Mouse (Mus musculus): ENCODE measurements around the gene Tnnt3. TPM values are rescaled to one million over a fixed set of nuclear protein-coding genes. Genes with fewer than 3 reads are reported as not detected.
A peak's percentile ranks its signal among the peaks of the same experiment; 100 is the strongest.

Gene Tnnt3
- polyA plus RNA-seq, 1 experiment, result 74.3 TPM

DNA sequence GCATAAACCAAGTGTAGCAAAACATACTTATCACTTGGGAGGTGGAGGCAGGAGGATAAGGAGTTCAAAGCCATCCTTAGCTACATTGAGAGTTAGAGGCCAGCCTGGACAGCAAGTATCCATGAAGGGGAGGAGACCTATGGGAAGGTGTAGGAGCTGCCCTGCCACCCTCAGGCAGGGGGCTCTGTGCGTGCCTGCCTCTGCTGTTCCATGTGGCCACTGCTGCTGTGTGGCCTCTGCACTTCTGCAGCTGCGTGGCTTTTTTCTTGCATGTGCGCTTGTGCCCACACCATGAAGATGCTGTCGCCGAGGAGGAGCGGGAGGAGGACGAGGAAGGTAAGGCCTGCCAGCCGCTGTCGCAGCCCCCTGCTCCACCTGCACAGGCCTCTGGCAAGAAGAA is 8.8 kb downstream of the Tnnt3 start:
- DNase-seq (ENCODE audit: low spot score), result no peak

DNA sequence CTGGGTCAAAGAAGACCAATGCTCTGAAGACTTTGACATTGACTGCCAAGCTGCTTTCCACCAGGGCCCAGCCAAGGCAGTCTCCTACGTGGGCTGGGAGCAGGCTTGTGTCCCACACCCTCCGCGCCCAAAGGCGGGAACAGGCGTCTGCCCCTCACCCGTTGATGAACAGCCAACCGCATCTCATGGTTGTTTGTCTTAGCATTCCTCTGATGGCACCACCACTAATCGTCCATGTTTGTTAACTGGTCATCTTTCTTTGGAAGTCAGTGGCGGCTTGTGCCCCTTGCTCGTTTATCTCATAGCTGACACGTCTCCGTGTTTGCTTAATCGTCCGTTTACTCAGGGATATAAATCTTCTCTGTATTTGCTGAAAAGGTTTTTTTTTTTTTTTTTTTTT is 10.9 kb downstream of the Tnnt3 start:
- DNase-seq (ENCODE audit: low spot score), result no peak

DNA sequence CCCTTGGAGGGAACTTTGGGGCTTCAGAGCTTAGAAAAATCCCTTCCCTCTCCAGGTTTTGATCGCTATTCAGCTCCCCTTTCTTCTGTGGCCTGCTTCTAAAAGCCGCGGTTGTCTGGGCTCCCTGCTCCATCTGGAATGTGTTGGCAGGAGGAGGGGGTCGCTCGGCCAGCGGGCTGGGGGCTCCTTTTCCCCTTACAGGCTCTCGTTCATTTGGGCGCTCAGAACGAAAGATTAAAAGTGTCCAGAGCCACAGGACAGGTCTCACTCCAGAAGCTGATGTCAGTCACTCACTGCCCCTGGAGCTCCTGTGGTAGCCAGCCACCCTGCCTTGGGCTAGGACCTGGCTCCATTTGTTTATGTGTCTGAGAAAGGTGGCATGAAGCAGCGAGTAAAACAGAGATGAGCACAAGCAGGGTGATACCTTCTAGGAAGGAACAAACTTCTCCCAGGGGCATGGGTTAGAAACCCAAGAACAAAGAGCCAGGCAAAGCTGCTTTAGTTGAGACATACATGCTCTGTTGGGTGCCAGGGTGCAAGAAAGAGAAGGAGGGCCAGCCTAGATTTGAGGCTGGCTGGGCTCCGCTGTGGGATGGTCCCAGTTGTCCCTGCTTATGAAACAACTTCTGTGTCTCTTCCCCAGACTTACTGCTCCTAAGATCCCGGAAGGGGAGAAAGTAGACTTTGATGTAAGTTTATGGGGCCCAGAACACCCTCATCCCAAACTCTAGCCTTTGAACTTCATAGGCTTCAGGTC is 11.6 kb downstream of the Tnnt3 start:
- no peak for DNase-seq (ENCODE audit: low spot score)

DNA sequence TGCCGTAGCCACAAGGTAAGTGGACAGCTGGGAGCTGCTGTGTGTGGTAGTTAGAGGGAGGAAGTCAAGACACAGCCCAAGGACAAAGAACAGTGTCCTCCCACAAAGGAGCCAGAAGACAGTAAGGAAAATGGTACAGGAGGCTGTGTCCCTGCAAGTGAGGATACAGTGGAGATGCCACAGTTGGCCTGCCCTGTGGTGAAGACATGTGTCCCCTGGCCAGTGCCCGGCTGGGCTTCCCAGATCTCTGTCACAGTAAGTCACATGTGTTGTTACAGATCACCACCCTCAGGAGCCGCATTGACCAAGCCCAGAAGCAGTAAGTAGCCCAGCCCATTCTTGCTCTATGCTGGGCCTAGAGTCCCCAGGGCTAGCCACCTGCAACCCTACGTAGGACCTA is 15.4 kb downstream of the Tnnt3 start:
- DNase-seq (ENCODE audit: low spot score), result no peak

DNA sequence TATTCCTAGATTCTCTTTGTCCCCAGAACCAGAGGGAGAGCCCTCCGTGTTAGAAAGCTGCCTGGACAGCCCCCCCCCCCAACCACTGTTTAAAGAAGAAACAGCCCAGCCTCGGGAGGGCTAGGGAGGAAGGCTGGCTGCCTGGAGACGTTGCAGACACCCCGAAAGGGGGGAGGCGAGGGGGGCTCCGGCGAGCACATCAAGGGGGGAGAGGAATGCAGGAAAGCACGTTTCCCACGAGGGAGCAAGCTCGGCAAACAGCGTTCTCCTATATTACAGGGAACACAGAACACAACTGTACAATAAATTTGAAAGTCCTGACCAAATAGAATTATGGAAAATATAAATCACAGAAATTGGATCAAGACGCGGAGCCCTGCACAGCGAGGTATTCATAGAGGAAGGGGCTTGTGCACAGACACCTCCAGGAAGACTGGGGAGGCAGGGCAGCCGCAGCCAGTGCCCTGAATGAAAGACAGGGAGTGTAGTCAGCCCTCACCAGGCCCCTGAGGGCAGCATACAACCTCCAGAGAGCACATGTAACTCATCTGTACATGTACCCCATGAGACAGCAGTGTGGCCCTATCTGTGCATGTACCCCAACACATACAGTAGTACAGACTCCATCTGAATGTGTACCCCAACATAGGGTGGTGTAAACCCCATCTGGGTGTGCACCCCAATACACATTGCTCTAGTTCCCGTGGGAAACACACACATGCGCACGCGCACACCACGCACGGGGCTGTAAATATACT is 17.8 kb downstream of the Tnnt3 start:
- no peak for DNase-seq (ENCODE audit: low spot score)

DNA sequence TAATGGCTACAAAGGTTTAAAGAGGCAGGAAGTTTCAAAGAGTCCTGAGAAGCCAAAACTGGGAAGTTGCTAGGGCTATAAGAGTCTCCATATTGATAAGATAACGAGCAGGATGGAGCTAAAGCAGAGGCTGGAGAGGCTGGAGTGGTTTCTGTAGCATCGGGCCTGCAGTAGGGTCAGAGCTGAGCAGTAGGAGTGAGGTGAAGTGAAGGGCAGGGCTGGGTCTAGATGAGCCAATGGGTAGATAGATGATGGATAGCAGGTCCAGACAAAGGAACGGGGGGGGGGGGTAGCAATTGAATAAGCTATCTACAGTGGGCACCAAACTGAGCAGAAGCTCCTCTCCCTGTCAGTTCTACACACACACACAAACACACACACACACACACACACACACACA is 18.9 kb downstream of the Tnnt3 start:
- DNase-seq (ENCODE audit: low spot score), result no peak

DNA sequence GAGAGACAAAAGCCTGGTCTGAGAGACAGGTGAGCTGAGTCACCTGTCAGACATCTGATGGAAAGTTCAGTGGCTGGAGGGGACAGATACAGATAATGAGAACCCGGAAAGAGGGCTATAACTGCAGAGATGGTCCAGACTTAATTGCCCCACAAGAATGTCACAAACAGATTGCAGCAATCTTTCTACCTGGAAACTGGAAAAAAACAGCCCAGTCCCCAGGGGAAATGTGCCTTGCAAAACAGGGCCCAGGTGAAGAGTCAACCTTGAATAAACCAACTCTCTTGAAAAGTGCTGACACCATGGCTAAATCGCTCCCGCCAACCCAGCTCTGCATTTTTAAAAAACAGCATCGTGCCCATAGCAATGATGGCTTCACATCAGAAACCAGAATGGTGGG is 21.7 kb downstream of the Tnnt3 start:
- no peak for DNase-seq (ENCODE audit: low spot score)

DNA sequence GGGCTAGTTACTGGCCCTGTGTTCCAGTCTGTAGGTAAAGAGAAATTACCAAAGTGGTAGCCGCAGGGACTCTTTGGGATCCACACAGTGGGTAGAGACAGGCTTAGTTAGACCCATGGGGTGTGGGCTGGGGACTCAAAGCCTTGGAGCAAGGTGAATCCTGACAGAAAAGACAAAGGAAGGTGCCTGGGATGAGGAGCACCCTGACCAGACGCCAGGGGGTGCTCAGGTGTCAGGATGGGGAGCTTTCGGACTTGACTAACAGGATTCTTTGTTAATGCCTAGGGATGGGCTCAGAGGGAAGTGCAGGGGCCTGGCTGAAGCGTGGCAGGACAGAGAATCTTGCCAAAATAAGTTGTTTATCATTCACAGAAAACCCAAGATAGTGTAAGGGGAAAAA is 23.7 kb downstream of the Tnnt3 start:
- DNase-seq (ENCODE audit: low spot score), result no peak

DNA sequence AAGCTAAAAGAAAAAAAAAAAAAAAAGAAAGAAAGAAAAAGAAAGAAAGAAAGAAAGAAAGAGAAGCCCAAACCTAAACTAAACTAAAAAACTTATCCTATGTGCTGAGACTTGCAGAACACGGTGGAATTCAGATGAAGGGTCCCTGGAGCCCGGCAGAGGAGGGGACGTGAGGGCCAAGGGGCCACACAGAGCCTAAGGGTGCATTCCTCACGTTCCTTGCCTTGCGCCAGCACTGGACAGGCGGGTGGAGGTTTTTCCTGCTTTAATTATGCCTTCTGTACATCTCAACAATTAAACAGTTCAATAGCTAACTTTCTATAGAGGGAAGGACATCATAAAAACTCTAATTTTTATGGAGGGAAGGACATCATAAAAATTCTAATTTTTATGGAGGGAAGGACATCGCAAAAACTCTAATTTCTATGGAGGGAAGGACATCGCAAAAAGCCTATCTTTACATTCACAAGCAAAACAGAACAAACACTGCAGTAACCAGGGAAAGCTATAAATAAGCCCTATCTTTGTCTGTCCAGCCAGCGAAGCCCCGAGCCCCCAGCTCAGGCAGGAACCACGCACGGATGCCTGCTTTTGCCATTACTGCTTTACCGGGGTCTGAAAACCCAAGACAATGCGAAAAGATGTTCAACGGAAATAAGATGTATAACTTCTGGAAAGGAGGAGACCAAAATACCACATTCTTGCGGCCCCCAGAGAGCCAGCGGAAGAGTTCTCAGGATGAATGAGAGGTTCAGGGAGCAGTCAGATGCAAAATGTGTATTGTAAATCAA is 24.8 kb downstream of the Tnnt3 start:
- DNase-seq (ENCODE audit: low spot score), result no peak

DNA sequence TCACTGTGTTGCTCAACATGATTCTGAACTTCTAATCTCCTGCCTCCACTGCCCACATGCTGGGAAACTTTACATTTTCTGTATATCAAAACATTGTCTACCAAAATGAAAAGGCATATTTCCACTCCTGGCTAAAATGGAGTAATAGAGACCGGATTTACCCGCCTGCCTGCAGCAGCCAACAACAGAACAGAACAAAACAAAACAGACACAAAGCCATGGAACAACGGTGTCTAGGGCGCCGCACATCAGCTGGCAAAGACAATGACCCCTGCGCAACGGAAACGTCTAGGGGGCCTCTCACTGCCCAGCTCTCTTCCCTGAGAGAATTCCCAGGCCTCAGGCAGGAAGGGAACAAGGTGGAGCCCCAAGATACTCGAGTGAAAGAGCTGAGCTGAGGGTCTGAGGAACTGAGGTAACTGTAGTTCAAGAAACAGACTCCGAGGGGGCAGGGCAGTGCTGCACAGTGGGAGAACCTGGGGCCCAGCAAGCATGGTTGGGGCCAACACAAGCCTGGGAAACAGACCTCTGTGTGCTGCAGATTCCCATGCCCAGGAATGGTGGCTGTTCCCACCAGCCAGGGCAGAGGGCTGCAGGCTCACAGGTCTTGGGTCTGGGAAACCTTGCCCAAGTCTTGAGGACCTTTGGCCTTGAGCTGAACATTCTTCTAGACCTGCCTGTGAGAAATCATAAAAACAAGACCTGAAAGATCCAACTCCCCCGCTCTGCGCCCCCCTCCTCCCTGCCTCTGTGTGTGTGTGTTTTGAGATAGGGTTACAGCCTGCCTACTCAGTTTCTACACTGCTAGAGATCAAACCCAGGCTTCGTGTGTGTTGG is 26.9 kb downstream of the Tnnt3 start:
- DNase-seq (ENCODE audit: low spot score), result no peak

DNA sequence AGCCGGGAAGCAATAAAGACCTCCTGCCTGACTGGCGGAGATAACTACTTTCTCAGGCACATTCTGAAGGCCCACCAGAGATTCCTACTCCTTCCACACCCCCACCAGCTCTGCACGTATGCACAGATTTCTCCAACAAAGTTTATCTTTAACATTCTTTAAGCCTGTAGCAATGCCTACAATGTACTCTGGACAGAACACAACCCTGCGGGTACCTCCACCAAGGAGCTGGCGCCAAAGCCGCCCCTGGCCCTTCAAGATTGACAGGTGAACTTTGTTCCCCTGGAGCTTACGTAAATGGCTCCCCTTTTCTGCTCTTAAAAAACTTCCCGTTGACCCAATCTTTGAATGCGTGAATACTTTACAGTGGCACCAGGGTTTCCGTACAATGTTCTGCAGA is 30.7 kb downstream of the Tnnt3 start:
- DNase-seq (ENCODE audit: low spot score), result no peak

DNA sequence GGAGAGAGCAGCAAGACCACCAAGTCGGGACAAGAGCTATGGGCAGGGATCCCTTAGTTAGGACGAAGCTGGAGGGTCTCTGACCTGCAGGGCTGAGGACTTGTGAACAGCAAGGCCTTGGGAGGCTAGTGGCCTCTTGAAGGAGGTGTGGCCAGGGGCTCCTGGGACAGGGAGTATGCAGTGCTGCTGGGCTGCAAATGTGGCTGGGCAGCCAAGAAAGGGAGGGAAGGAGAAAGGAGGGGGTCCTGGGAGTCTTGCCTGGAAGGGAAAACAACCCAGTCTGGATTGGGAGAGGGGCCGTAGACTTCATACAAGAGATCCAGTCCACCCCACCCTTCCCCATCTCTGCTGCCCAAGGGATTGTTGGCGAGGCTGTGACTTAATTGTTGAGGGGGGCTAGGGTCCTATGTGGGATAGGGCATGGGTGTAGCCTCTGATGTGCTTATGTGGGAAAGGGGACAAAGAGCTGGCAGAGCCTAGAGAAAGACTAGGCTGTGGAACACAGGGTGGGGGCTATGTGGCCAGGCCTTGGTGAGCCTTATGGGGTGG is 33.4 kb downstream of the Tnnt3 start:
- DNase-seq (ENCODE audit: low spot score), result no peak

DNA sequence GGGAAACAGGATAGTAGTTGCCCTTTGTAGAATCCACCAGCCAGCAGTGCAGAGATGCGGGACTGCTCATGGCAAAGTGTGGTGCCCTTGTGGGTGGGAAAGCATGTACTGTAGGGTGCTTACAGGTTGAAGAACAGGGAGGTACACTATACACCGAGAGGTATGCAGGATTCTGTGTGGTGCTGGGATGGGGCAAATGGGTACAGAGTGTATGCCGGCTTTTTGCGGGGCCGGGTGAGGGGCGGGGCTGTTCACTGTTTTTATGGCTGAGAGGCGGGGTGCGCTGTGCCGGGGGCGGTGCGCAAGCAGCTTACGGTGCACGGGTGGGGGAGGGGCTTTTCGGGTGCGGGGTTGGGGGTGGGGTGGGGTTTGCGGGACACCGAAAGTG is 34.0 kb downstream of the Tnnt3 start, which contains the start of gene Mrpl23:
TSS of gene Mrpl23 (plus strand) at position 16 of the 388 bp plus-strand sequence.
- no peak for DNase-seq (ENCODE audit: low spot score)

DNA sequence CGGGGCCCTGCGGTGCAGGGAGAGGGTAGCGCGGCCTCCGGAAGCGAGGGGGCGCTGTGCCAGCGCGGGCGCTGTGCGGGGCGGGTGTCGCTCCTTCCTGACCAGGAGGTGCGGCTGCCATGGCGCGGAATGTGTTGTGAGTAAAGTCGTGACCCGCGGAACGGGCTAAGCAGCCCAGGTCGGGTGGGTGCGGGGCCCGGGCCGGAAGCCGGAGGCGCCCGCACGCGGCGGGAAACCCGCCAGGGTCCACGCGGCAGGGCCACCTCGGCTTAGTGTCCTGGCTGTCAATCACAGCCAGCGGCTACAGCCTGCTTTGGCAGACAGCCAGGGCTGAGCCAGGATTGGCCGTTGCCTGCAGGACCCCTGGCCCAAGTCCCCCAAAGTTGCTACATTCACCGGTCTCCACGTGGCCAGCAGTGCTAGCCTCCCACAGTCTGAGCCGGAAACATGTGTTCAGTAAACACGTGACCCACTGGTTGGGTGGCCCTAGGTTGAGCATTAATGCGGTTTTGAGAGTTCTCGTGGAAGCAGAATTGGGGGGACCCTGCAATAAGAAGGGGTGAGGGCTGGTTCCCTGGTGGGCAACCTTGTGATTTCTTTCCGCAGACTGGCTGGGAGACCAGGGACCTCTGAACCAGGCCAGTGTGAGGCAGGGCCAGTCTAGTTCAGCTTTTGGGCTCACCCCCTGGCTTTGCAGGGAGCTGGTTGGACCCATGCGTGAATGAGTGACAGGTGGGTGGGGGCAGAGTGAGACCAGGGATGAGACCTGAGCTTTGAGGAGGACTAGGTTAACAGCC is 34.6 kb downstream of the Tnnt3 start:
- DNase-seq (ENCODE audit: low spot score), result peak; percentile 93

DNA sequence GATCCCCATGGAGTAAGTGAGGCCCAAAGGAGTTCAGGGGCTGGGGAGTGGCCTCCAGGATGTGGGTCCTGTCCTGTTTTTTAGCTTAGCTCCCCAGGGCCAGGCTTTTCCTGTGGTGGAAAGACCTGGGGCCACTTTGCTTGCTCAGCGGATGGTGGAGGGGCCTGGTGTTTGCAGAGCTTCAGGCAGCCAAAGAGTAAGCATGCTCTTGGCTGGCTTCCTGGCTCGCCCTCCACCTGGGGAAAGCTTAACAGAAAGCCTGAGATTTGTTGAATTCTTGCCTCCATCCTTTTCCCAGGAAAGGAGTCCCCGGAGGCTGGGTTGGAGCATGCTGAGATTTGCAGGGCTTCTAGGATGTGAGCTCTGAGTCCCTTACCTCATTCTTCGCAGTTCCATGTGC is 36.5 kb downstream of the Tnnt3 start:
- DNase-seq (ENCODE audit: low spot score), result no peak

DNA sequence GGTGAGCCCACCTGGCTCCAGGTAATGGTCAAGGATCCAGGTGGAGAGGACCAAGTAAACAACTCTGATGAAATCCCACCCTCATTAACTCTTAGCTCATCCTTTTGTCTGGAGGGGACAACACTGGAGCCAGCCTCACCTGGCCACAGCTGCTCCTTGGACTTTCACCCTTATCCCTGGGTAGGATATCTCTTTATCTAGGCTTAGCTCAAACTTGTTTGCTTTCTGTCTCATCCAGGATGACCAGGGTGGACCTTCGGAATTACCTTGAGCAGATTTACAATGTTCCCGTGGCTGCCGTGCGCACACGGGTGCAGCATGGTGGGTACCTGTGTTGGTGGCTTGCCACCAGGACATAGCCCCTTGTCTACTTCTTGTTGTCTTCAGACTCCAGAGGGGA is 37.2 kb downstream of the Tnnt3 start:
- no peak for DNase-seq (ENCODE audit: low spot score)

DNA sequence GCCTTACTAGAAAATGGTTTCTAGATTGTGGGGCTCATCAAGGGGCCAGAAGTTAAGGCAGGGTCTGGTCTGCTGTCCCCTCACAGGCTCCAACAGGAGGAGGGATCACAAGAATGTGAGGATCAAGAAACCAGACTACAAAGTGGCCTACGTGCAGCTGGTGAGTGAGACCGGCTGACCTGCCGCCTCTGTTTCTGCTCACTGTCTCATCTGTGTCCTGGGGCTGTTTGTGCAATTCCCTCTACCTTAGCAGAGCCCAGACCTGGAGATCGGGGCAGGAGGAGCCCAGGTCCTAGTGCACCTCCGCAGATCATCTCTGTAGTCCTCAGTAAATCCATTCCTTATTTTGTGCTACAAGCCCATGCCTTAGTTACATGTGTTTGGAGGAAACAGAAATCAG is 38.5 kb downstream of the Tnnt3 start:
- no peak for DNase-seq (ENCODE audit: low spot score)

DNA sequence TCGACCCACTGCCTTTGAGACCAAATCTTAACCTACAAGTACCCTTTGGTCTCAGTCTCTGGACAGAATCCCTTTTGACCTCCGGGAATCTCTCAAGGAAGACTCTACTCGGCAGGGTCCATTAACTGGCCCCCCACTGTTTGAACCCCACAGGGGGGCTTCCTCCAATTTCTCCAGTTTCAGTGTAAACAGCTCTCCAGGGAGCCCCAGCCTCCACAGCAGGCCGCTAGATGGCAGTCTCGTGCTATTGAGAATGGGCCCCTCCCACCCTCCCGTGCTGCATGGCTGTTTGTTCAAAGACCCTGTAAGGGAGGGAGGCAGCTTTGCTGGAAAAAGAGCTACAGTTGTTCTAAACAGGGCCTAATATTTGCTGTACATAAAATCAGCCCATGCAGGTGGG is 39.2 kb downstream of the Tnnt3 start:
- DNase-seq (ENCODE audit: low spot score), result peak; percentile 43

DNA sequence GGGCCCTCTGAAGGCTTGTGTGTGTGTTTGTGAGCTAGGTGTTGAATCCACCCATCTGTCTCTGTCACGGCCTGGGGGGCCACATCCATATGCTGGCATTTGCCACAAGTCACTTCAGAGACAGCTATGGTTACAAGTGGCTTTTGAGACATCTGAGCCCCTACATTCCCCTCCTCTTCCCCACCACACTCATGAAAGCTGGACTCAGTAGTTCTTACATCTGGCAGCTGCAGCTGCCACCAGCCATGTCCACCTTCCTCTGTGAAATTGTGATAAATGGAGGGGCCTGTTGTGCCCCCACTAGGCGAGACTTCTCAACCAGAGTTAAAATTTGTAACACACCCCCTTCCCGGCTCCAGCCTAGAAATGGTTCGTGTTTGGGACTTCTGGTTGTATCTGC is 39.7 kb downstream of the Tnnt3 start:
- no peak for DNase-seq (ENCODE audit: low spot score)

DNA sequence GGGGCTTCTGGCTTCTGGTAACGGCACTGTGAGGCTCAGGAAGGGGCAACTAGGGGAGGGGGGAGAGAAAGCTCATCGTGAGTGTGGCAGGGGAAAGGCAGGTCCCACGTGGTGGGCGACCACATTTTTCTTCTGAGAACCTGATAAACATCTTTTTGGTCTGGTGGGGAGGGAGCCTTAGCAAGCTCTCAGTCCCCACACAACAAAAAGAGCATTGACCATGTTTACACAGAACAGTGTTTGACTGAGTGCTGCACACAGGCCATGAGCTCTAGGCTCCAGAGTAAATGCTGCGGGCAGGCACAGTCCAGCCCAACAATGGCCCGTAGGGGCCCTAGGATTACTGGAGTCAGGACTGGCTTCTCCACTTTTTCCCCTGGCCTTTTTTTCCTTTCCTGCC is 40.1 kb downstream of the Tnnt3 start:
- DNase-seq (ENCODE audit: low spot score), result no peak

DNA sequence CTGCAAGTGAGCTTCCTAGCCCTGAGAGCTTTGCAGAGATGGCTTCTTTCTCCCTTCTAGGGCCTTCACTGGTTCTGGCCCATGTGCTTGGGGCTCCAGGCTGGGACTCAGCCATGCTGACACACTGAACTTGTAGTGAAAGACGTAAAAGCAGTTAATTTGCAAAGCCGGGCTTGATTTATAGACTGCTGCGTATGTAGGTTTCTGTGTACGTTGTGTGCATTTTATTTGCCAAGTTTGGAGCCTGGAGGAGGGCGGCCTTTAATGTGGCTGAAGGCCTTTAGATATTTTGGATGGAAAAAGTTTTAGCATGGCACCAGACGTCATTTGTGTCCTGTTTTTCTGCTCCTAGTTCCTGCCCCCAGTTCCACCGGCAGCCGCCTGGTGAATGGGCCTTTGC is 41.2 kb downstream of the Tnnt3 start:
- DNase-seq (ENCODE audit: low spot score), result no peak
